Mouse (Mus musculus): Measurements from ENCODE around the gene Tgfbr3. TPM values are rescaled to one million over a fixed set of nuclear protein-coding genes. Genes with fewer than 3 reads are reported as not detected.

Gene Tgfbr3
- polyA plus RNA-seq, 1 experiment = 20.7 TPM

GRCm38 (mm10) chr5:107289986-107290385 lies 557 bp upstream of the Tgfbr3 start:
- Histone ChIP-seq H3K4me3 (ENCODE audit: control insufficient read depth, insufficient read depth, low read length) (no peak overlapping the region), H3K36me3 (ENCODE audit: control insufficient read depth, insufficient read depth, low read length) (no peaks in the 10 kb centered on the region), H3K27me3 (ENCODE audit: control insufficient read depth, insufficient read depth, low read length) (no peaks in the 10 kb centered on the region), H3K27ac (ENCODE audit: control insufficient read depth, insufficient read depth, low read length) (no peak overlapping the region), H3K4me1 (replicated peaks; ENCODE audit: control insufficient read depth, insufficient read depth, low read length) (peaks cover 2% of the 10 kb centered on the region)
- no peak for DNase-seq
- WGBS = 85% methylated on average over 8 of the region's 8 CpGs
- TF ChIP-seq POLR2A (IDR thresholded peaks at IDR 0.05; ENCODE audit: control insufficient read depth, extremely low read depth, insufficient read depth, low read length, poor library complexity) (no peak), CTCF (IDR thresholded peaks at IDR 0.05; ENCODE audit: borderline replicate concordance, control insufficient read depth, extremely low read depth, insufficient read depth, low read length, poor library complexity) (no peak)

DNA sequence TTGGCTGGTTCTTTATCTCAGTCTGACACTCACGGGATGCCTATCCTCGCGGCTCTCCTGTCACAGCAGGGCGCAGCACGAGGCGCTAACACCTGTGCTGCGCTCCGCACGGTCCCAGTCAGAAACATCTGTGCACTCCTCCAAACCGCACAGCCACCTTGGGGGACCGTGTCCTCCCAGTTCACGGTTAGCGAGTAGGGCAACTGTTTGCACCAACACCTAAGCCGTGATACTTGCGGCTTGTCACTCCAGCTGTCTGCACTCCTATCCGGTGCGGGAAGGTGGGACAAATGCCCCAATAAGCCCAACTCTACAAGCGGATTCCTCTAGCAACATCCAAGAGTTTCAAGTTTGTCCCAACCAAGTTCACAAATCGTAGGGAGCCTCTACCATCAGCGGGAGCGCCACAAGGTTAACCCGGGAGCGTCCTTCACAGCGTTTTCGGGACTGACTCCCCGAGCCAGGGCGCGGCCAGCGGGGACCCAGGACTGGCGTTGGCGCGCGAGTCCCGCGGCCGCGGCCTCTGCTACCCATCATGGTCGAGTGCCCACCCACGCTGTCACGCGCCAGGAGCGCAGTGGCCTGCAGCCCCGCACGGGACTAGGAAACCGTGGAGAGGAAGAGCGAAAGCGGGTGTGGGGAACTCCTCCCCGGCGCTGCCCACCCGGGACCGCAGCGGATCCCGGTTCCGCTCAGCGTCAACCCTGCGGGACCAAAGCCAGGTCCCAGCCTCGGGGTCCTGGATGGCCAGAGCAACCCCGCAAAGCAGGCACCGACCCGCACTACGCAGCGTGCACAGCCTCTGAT lies 799 bp downstream of the Tgfbr3 start:
- WGBS = under 1% methylated on average over 62 of the region's 62 CpGs
- Histone ChIP-seq H3K4me3 (ENCODE audit: control insufficient read depth, insufficient read depth, low read length) (peak overlapping the region; percentile 66), H3K4me1 (replicated peaks; ENCODE audit: control insufficient read depth, insufficient read depth, low read length) (peaks cover 2% of the 10 kb centered on the region), H3K27me3 (ENCODE audit: control insufficient read depth, insufficient read depth, low read length) (no peaks in the 10 kb centered on the region), H3K36me3 (ENCODE audit: control insufficient read depth, insufficient read depth, low read length) (no peaks in the 10 kb centered on the region), H3K27ac (ENCODE audit: control insufficient read depth, insufficient read depth, low read length) (0 out of 2 replicates have a peak overlapping the region, but pooled peaks have one; percentile 5)
- TF ChIP-seq POLR2A (IDR thresholded peaks at IDR 0.05; ENCODE audit: control insufficient read depth, extremely low read depth, insufficient read depth, low read length, poor library complexity) (0 out of 2 replicates have a peak, but pooled peaks have one; percentile 48), CTCF (IDR thresholded peaks at IDR 0.05; ENCODE audit: borderline replicate concordance, control insufficient read depth, extremely low read depth, insufficient read depth, low read length, poor library complexity) (no peak)
- peak; percentile 80 for DNase-seq

- Histone ChIP-seq H3K4me1 (replicated peaks; ENCODE audit: control insufficient read depth, insufficient read depth, low read length) (peaks cover 7% of the 10 kb centered on the region), H3K4me3 (ENCODE audit: control insufficient read depth, insufficient read depth, low read length) (no peak overlapping the region), H3K36me3 (ENCODE audit: control insufficient read depth, insufficient read depth, low read length) (no peaks in the 10 kb centered on the region), H3K27ac (ENCODE audit: control insufficient read depth, insufficient read depth, low read length) (no peak overlapping the region), H3K27me3 (ENCODE audit: control insufficient read depth, insufficient read depth, low read length) (no peaks in the 10 kb centered on the region)
- TF ChIP-seq CTCF (IDR thresholded peaks at IDR 0.05; ENCODE audit: borderline replicate concordance, control insufficient read depth, extremely low read depth, insufficient read depth, low read length, poor library complexity) = no peak
- no peak for TF ChIP-seq POLR2A (IDR thresholded peaks at IDR 0.05; ENCODE audit: control insufficient read depth, extremely low read depth, insufficient read depth, low read length, poor library complexity)
- 79% methylated on average over 5 of the region's 5 CpGs for WGBS
- no peak for DNase-seq
Observed at GRCm38 (mm10) chr5:107287908-107288267, 1.5 kb downstream of the Tgfbr3 start.

DNA sequence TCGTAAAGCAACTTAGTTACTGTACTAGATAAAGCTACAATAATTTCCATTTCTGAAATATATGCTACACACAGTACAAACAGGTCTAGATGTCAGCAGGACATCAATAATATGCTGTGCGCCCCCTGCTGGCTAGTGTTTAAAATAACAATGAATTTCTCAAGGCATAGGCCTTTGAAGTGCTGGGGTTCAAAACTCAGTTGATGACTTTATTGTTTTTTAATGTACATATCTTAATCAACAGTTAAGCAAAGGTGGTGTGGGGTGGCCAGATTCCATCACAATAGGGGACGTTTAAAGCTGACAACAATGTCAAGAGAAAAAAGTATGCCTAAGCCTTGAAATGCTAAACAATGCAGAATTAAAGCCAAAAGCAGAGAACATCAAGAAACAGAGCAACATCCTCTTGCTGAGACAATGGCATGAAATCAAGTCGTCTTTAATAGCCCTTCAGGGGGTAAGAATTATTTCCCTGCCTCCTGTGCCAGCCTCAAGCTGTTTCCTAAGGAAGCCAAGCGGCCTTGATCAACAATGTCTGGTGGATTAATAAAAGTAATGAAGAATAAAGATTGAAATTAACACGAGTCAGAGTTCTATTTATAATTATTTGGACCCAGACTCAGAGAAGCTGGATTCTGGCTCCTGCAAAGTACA lies 2.0 kb downstream of the Tgfbr3 start:
- no peak overlapping the region for H3K4me3 ChIP-seq (ENCODE audit: control insufficient read depth, insufficient read depth, low read length)
- WGBS = 35% methylated on average over 6 of the region's 6 CpGs
- peaks cover 11% of the 10 kb centered on the region for H3K4me1 ChIP-seq (replicated peaks; ENCODE audit: control insufficient read depth, insufficient read depth, low read length)
- no peak overlapping the region for H3K27ac ChIP-seq (ENCODE audit: control insufficient read depth, insufficient read depth, low read length)
- TF ChIP-seq POLR2A (IDR thresholded peaks at IDR 0.05; ENCODE audit: control insufficient read depth, extremely low read depth, insufficient read depth, low read length, poor library complexity) (no peak), CTCF (IDR thresholded peaks at IDR 0.05; ENCODE audit: borderline replicate concordance, control insufficient read depth, extremely low read depth, insufficient read depth, low read length, poor library complexity) (no peak)
- DNase-seq = peak; percentile 78
- H3K36me3 ChIP-seq (ENCODE audit: control insufficient read depth, insufficient read depth, low read length) = no peaks in the 10 kb centered on the region
- no peaks in the 10 kb centered on the region for H3K27me3 ChIP-seq (ENCODE audit: control insufficient read depth, insufficient read depth, low read length)

DNA sequence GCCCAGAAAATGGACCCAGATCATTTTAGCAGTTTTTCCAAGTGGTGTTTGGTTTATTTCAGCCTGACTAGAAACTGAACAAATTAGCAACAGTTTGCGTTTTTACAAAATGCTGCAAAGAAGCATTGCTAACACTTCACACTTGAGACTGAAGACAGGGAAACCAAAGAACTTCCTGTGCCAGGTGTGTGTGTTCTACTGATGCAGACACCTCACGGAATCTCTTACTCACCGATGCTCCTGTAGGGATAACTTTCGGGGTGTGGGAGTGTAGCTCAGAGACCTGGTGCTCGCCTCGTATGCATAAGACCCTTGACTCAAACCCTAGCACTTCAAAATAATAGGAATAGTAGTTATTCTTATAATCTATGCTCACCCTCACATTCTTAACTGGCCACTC lies 3.9 kb downstream of the Tgfbr3 start:
- H3K4me1 ChIP-seq (replicated peaks; ENCODE audit: control insufficient read depth, insufficient read depth, low read length) = peaks cover 14% of the 10 kb centered on the region
- TF ChIP-seq POLR2A (IDR thresholded peaks at IDR 0.05; ENCODE audit: control insufficient read depth, extremely low read depth, insufficient read depth, low read length, poor library complexity) (no peak), CTCF (IDR thresholded peaks at IDR 0.05; ENCODE audit: borderline replicate concordance, control insufficient read depth, extremely low read depth, insufficient read depth, low read length, poor library complexity) (no peak)
- DNase-seq = no peak
- H3K27ac ChIP-seq (ENCODE audit: control insufficient read depth, insufficient read depth, low read length) = no peak overlapping the region
- WGBS = 43% methylated on average over 6 of the region's 6 CpGs
- no peak overlapping the region for H3K4me3 ChIP-seq (ENCODE audit: control insufficient read depth, insufficient read depth, low read length)
- no peaks in the 10 kb centered on the region for H3K36me3 ChIP-seq (ENCODE audit: control insufficient read depth, insufficient read depth, low read length)
- H3K27me3 ChIP-seq (ENCODE audit: control insufficient read depth, insufficient read depth, low read length) = no peaks in the 10 kb centered on the region

GRCm38 (mm10) chr5:107283935-107284524 lies 5.4 kb downstream of the Tgfbr3 start:
- TF ChIP-seq POLR2A (IDR thresholded peaks at IDR 0.05; ENCODE audit: control insufficient read depth, extremely low read depth, insufficient read depth, low read length, poor library complexity) = no peak
- TF ChIP-seq CTCF (IDR thresholded peaks at IDR 0.05; ENCODE audit: borderline replicate concordance, control insufficient read depth, extremely low read depth, insufficient read depth, low read length, poor library complexity) = no peak
- H3K36me3 ChIP-seq (ENCODE audit: control insufficient read depth, insufficient read depth, low read length) = no peaks in the 10 kb centered on the region
- 90% methylated on average over 10 of the region's 10 CpGs for WGBS

More at GRCm38 (mm10) chr5:107283935-107284524, 5.4 kb downstream of the Tgfbr3 start:
- Histone ChIP-seq H3K27me3 (ENCODE audit: control insufficient read depth, insufficient read depth, low read length) (no peaks in the 10 kb centered on the region), H3K4me3 (ENCODE audit: control insufficient read depth, insufficient read depth, low read length) (no peak overlapping the region), H3K27ac (ENCODE audit: control insufficient read depth, insufficient read depth, low read length) (no peak overlapping the region), H3K4me1 (replicated peaks; ENCODE audit: control insufficient read depth, insufficient read depth, low read length) (peaks cover 18% of the 10 kb centered on the region)
- no peak for DNase-seq
